Mouse (Mus musculus) liver, embryonic 13.5 days (tissue): ENCODE results near the gene Ebf3. TPM values are rescaled to one million over a fixed set of nuclear protein-coding genes. Genes with fewer than 3 reads are reported as not detected.

Experiments used
- ATAC-seq: fragments of 200-750 bp; cut with Nextera tagmentation; 2 replicates; pipeline ENCODE4 v1.8.0; 2017; ENCODE audit warnings: low read depth, mild to moderate bottlenecking, moderate number of reproducible peaks, moderate library complexity
- DNase-seq: peaks from one replicate; pipeline ENCODE4 v3.0.0; 2022
- H3K27ac ChIP-seq: fragments of 300-500 bp; sonication (generic); 2 replicates; pipeline ENCODE4 v1.5.1; 2015; ENCODE audit warnings: moderate library complexity, mild to moderate bottlenecking, inconsistent platforms
- H3K27me3 ChIP-seq: fragments of 300-500 bp; sonication (generic); 2 replicates; pipeline ENCODE4 v1.6.1; 2015; ENCODE audit warnings: mild to moderate bottlenecking, inconsistent platforms
- H3K36me3 ChIP-seq: fragments of 300-500 bp; sonication (generic); 2 replicates; pipeline ENCODE4 v1.6.1; 2015; ENCODE audit warnings: mild to moderate bottlenecking, inconsistent platforms
- H3K4me1 ChIP-seq: fragments of 300-500 bp; sonication (generic); replicated peaks from 2 replicates; pipeline ENCODE4 v1.6.1; 2015; ENCODE audit warnings: inconsistent platforms
- H3K4me2 ChIP-seq: fragments of 300-500 bp; sonication (generic); 2 replicates; pipeline ENCODE4 v1.6.1; 2015; ENCODE audit warnings: inconsistent platforms, mild to moderate bottlenecking, moderate library complexity
- H3K4me3 ChIP-seq: fragments of 300-500 bp; sonication (generic); replicated peaks from 2 replicates; pipeline ENCODE4 v1.5.1; 2015; ENCODE audit warnings: mild to moderate bottlenecking, inconsistent platforms
- H3K9ac ChIP-seq: fragments of 300-500 bp; sonication (generic); 2 replicates; pipeline ENCODE4 v1.6.1; 2015; ENCODE audit warnings: mild to moderate bottlenecking, inconsistent platforms
- H3K9me3 ChIP-seq: fragments of 300-500 bp; sonication (generic); replicated peaks from 2 replicates; pipeline ENCODE4 v1.6.1; 2016; ENCODE audit warnings: inconsistent platforms
- WGBS: fragments of 180-500 bp; shearing (Covaris S2); methylation state at CpG from one replicate; pipeline ENCODE4 v1.1.7; 2015; ENCODE audit not compliant: insufficient replicate concordance; 5-methylcytosine and 5-hydroxymethylcytosine counted together
- polyA plus RNA-seq: library from polyadenylated mRNA; unstranded; fragments of >200 nt; fragmentation: Nextera tagmentation; extraction: Ambion mirVana; gene quantifications from 2 replicates; pipeline ENCODE4 v1.2.1, GENCODE M21; 2015

Gene Ebf3
- polyA plus RNA-seq, 1 experiment from 2014 or later = 0.02 TPM

GRCm38 (mm10) chr7:137300826-137301225, 13.4 kb downstream of the Ebf3 start:
- 32% methylated on average over 6 of the region's 6 CpGs for WGBS
- H3K36me3 ChIP-seq = no peaks in the 10 kb centered on the region
- H3K4me2 ChIP-seq = no peak overlapping the region
- H3K27me3 ChIP-seq = peaks cover 71% of the 10 kb centered on the region
- H3K4me3 ChIP-seq = no peak overlapping the region
- no peaks in the 10 kb centered on the region; the same call in 1 of the 2 replicates for H3K4me1 ChIP-seq
- ATAC-seq (no peak), DNase-seq (no peak)
- no peaks in the 10 kb centered on the region for H3K9me3 ChIP-seq
- no peak overlapping the region for H3K27ac ChIP-seq
- no peak overlapping the region for H3K9ac ChIP-seq

DNA sequence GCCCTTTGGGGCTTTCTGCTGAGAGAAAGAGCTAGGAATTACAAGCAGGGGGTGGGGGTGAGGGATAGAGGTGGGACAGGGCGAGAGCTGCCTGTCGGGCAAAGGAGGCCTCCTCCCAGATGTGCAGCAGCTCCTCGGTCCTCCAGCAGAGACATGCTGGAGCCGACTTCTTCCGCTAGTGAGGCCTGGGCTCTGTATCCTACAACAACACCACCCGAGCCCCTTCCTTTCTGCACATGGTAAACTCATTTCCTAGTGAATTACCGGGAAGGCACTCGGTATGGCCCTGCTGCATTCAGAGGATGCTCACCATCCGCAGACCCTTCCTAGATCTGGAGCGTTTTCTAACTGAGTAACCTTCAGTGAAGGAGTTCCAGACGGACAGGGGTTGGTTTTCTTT, 14.1 kb downstream of the Ebf3 start:
- H3K9me3 ChIP-seq = no peaks in the 10 kb centered on the region
- H3K9ac ChIP-seq = no peak overlapping the region
- H3K4me2 ChIP-seq = no peak overlapping the region
- DNase-seq (no peak), ATAC-seq (no peak)
- H3K27me3 ChIP-seq = peaks cover 69% of the 10 kb centered on the region
- 36% methylated on average over 11 of the region's 11 CpGs for WGBS
- H3K4me1 ChIP-seq = no peaks in the 10 kb centered on the region; the same call in 1 of the 2 replicates
- no peak overlapping the region for H3K27ac ChIP-seq
- H3K4me3 ChIP-seq = no peak overlapping the region
- H3K36me3 ChIP-seq = no peaks in the 10 kb centered on the region

DNA sequence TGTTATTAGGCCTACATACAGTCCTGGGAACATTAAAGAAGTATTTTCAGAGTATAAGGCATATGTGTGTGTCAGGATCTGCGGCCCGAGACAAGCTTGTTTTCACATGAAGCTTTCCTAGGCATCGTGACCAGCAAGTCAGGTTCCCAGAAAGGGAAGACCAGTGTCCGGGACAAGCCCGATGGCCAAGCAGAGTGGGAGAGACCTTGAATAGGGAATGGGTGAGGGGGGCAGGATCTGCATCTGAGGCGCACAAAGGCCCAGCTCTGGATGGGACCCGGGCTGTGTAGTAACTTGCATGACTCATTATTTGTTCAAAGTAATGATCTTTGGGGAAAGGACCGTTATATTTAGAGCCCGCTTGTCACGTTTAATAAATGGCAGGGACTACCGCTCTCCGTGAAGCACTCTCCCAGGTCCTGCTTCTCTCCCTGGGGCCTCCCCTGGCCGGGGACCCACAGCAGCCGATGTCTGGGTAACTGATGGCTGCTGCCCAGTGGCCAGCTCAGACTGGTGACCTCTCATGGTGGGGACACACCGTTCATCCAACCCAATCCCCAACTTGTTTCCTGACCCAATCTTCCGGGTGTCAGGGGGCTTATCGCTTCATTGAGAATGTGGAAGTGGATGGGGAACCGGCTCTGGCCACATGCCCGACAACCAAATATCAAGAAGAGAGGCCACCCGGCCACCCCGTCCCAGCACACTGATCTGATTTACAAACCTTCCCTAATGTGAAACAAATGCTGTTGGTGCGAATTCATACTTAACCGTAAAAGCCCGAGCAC, 16.5 kb downstream of the Ebf3 start:
- no peak for ATAC-seq
- WGBS = 65% methylated on average over 24 of the region's 24 CpGs

DNA sequence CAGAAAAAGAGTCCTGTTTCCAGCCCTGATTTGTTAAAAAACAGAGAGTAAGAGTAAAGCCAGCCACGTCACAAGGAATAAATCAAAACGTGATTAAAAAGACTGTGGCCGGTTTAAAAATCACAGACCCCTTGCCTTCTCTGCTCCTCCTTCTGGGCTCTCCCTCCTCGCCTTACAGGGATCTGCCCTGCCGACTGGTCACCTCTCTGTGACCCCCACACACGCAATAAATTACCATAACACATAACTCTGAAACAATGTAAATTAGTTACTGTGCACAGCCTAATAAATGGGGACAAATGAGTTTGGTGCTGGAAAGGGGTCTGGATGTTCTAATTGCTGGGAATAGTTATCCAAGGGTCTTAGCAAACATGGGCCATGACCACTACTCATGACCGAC, 17.1 kb downstream of the Ebf3 start:
- Histone ChIP-seq H3K9ac (no peak overlapping the region), H3K9me3 (no peaks in the 10 kb centered on the region), H3K4me2 (no peak overlapping the region), H3K4me1 (no peaks in the 10 kb centered on the region; the same call in 1 of the 2 replicates), H3K27me3 (peaks cover 46% of the 10 kb centered on the region), H3K27ac (no peak overlapping the region), H3K4me3 (no peak overlapping the region), H3K36me3 (no peaks in the 10 kb centered on the region)
- DNase-seq (no peak), ATAC-seq (no peak)
- 54% methylated on average over 7 of the region's 7 CpGs for WGBS

More for the DNA sequence above, 16.5 kb downstream of the Ebf3 start:
- H3K4me2 ChIP-seq = no peak overlapping the region
- H3K9me3 ChIP-seq = no peaks in the 10 kb centered on the region
- H3K27me3 ChIP-seq = peaks cover 51% of the 10 kb centered on the region
- DNase-seq = no peak
- no peak overlapping the region for H3K4me3 ChIP-seq
- H3K27ac ChIP-seq = no peak overlapping the region
- no peaks in the 10 kb centered on the region; the same call in 1 of the 2 replicates for H3K4me1 ChIP-seq
- no peaks in the 10 kb centered on the region for H3K36me3 ChIP-seq
- H3K9ac ChIP-seq = no peak overlapping the region

DNA sequence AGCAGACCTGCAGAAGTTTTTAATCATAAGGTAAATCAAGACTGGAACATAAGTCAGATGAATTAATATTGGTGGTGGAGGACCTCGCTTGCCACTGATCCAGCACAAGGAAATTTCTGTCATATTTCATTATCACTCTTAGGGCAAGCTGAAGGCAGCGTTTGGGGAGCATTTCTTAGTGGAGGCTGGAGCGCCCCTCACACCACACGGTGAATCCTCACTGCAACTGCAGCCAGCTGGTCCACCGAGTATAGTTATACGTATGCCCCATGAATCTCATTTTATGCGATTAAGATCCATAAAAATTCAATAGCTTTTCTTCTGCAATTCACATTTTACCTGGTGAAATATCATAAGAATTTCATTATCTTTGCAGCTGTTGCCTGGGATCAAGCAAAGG, 18.6 kb downstream of the Ebf3 start:
- Histone ChIP-seq H3K9me3 (no peaks in the 10 kb centered on the region), H3K27ac (no peak overlapping the region), H3K36me3 (no peaks in the 10 kb centered on the region), H3K4me1 (no peaks in the 10 kb centered on the region), H3K9ac (no peak overlapping the region), H3K4me2 (no peak overlapping the region), H3K4me3 (no peak overlapping the region), H3K27me3 (peaks cover 32% of the 10 kb centered on the region)
- 65% methylated on average over 7 of the region's 7 CpGs for WGBS
- ATAC-seq = no peak
- DNase-seq = no peak

DNA sequence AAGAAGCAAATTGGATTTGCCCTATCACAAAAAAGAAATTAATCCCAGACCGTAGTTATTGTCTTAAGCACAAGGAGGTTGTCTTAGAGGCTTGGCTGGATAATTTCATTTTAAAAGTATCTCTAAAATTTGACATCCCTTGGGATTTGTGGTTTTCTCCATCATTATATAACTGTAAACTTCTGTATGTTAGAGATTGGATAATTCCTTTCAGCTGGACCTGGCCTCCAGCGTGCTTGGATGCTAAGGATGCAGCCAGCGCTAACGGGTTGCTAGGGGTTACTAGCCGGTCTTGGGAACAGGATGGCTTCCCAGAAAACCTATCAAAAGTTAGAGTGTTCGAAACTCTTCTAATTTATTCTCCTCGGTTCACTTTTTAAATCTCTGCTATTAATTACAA, 19.8 kb downstream of the Ebf3 start:
- ATAC-seq = no peak
- peaks cover 21% of the 10 kb centered on the region for H3K27me3 ChIP-seq
- WGBS = 73% methylated on average over 7 of the region's 7 CpGs

DNA sequence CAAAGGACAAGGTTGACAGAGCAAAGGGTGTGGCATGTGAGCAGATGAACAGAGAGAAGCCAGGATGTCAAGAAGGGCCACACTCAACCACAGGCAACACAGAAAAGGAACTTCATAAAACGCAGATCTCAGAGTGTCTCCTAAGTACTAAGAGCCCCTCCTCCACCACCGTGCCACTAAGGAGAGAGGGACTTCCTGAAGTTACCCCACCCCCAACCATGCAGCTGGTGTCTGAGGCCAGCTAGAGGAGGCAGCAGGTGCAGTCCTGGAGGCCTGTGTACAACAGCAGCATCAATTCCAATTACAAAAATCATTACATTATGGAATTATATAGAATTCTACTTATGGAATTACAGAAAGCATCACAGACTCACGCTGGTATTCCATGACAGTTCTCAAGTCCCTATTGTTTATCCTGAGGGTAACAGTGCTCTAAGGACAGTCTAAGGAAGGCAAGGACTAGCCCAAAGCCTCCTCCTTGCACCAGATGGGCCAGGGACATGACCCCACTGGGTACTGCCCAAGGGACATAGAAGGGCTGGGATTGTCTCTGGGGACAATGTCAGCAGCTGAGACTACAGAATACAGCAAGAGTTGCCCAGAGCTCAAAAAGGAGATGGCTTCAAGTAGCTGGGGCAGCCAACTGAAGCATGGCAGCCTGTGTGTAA, 24.8 kb downstream of the Ebf3 start:
- Histone ChIP-seq H3K9me3 (no peaks in the 10 kb centered on the region), H3K4me2 (no peak overlapping the region), H3K27me3 (no peaks in the 10 kb centered on the region; the same call in 1 of the 2 replicates), H3K9ac (no peak overlapping the region), H3K36me3 (no peaks in the 10 kb centered on the region), H3K4me3 (no peak overlapping the region), H3K27ac (no peak overlapping the region), H3K4me1 (no peaks in the 10 kb centered on the region)
- 31% methylated on average over 3 of the region's 3 CpGs for WGBS
- ATAC-seq = no peak
- DNase-seq = no peak

More for the DNA sequence above, 19.8 kb downstream of the Ebf3 start:
- no peak for DNase-seq
- Histone ChIP-seq H3K36me3 (no peaks in the 10 kb centered on the region), H3K4me1 (no peaks in the 10 kb centered on the region), H3K27ac (no peak overlapping the region), H3K4me3 (no peak overlapping the region), H3K9me3 (no peaks in the 10 kb centered on the region), H3K9ac (no peak overlapping the region), H3K4me2 (no peak overlapping the region)

DNA sequence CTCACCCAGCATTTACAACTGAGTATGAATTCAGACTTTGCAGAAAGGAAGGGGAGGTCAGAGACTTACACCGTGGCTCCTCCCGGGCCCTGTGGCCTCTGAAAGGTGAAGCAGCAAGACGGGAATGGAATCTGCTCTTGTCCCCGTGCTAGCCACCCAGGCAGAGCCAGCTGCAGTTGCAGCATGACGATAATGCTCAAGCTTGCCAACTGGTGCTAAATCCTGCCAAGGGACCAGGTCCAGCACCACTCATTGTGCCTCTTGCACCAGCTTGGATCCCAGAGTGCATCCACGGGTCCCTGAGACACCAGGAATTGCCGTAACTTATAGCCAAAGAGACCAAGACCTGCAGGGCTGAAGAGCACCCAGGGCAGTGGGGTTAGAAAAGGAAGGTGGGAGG, 36.1 kb downstream of the Ebf3 start:
- ATAC-seq (no peak), DNase-seq (no peak)
- Histone ChIP-seq H3K9me3 (no peaks in the 10 kb centered on the region), H3K36me3 (no peaks in the 10 kb centered on the region), H3K4me3 (no peak overlapping the region), H3K27me3 (peaks cover 3% of the 10 kb centered on the region; the same call in 1 of the 2 replicates), H3K4me2 (no peak overlapping the region), H3K4me1 (no peaks in the 10 kb centered on the region), H3K9ac (no peak overlapping the region), H3K27ac (no peak overlapping the region)
- 68% methylated on average over 7 of the region's 7 CpGs for WGBS

- H3K27ac ChIP-seq = no peak overlapping the region
- 70% methylated on average over 5 of the region's 5 CpGs for WGBS
- no peak overlapping the region for H3K9ac ChIP-seq
- H3K9me3 ChIP-seq = no peaks in the 10 kb centered on the region
- ATAC-seq = no peak
- H3K4me1 ChIP-seq = no peaks in the 10 kb centered on the region
- H3K4me3 ChIP-seq = no peak overlapping the region
- DNase-seq = no peak
- no peaks in the 10 kb centered on the region for H3K36me3 ChIP-seq
- H3K4me2 ChIP-seq = no peak overlapping the region
- peaks cover 3% of the 10 kb centered on the region; the same call in 1 of the 2 replicates for H3K27me3 ChIP-seq
Measured at GRCm38 (mm10) chr7:137277713-137278112, 36.5 kb downstream of the Ebf3 start.

DNA sequence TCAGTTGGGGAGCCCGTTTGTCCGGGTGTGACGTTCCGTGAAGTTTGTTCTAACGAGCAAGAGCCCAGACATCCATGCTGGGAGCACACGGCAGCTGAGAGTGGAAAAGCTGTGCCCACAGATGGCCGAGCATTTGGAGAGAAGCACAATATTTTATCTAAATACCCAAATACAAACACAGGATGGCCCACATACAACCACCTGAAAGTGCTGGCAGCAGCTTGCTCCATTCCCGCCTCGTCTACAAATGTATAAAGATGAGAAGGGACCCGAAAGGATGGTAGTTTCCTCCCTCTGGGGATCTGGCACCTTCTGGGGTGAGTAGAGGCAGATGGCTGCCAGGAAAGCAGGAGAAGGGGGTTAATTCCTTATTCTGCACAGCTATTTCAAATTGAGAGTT, 42.0 kb downstream of the Ebf3 start:
- H3K27me3 ChIP-seq = 0 out of 2 replicates have a peak, but pooled peaks cover 8% of the 10 kb centered on the region
- no peaks in the 10 kb centered on the region for H3K36me3 ChIP-seq
- WGBS = 69% methylated on average over 10 of the region's 10 CpGs
- H3K9ac ChIP-seq = no peak overlapping the region
- no peak overlapping the region for H3K4me2 ChIP-seq
- H3K4me3 ChIP-seq = no peak overlapping the region
- DNase-seq = no peak
- no peaks in the 10 kb centered on the region for H3K9me3 ChIP-seq
- H3K4me1 ChIP-seq = no peaks in the 10 kb centered on the region
- H3K27ac ChIP-seq = no peak overlapping the region
- no peak for ATAC-seq

DNA sequence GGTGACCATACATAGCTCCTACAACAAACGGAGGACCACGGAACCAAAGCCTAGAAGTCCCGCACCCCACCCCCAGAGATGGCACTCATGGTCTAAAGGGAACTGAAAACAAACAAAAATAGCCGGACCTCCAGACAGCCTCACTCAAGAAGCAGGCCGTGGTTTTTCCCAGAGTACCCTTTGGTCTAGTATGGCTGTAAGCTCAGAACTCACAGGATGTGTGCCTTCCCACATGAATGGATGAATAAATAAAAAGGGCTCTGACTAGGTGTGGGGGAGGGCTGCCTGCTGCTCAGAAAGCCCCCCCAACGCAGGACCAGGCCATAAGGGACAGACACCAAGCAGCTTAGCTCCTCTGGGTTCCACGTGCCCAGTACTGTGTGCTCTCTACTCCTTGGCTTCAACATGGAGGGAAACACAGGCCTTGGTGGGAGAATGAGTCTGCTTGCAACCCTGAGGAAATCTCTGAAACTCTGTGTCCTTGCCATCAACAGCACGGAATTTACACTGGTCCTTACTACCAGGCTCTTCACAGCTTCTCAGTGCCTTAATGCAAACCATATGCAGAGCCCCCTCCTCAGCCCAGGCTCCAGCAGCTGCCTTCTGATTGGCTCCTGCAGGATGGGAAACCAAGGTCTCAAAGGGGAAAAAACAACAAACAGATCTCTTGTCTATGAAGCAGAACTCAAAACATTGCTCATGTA, 45.6 kb downstream of the Ebf3 start:
- Histone ChIP-seq H3K4me2 (no peak overlapping the region), H3K27me3 (peaks cover 15% of the 10 kb centered on the region; the same call in 1 of the 2 replicates), H3K4me3 (no peak overlapping the region), H3K27ac (no peak overlapping the region), H3K4me1 (no peaks in the 10 kb centered on the region), H3K36me3 (no peaks in the 10 kb centered on the region), H3K9ac (no peak overlapping the region), H3K9me3 (no peaks in the 10 kb centered on the region)
- WGBS = 54% methylated on average over 8 of the region's 8 CpGs
- ATAC-seq = no peak
- no peak for DNase-seq
